Mouse (Mus musculus) ovary, adult 18-20 months (tissue): ENCODE data around the gene Psmb10.
A peak's percentile ranks its signal among the peaks of the same experiment; 100 is the strongest.

Source experiments
- DNase-seq: peaks from one replicate; pipeline ENCODE4 v3.0.0; 2022; ENCODE audit warnings: low spot score, mixed read lengths

The Psmb10 gene

DNA sequence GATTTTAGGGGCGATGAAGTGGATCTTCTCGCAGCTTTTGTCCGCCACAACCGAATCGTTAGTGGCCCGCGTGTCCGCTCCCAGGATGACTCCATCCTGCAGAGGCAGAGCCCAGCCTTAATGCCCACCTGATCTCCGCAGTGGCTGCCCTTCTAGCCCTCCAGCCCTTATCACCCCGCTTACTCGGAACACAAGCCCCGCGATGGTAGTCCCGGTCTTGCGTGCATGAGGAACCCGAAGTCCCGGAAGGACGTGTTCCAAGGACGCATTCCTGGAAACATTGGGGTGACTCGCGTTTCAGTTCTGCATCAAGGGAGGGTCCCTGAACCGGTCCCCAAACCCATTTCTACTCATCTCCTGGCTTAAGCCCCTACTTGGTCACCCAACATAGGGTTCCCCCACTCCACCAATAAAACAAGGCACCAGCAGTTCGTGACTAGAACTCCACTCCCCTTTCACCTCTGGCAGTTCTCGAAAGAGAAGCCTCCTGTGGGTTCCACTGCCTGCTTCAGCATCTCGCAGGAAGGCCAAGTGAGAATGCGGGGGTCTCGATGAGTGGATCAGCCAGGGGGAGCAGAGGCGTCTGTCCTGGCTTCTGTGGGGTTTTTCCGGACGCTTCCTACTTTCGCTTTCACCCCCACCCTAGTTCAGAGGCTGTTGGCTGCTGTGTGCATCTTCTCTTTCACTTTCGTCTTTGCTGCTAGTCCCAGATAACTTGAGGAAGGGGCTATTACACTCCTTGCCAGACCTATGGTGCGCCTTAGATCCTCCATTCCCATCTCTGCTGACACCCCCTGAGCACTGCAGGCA is 543 bp downstream of the Psmb10 start:
- peak; percentile 34 for DNase-seq

GRCm38 (mm10) chr8:105936866-105937475 is 1.3 kb downstream of the Psmb10 start:
- peak; percentile 88 for DNase-seq

DNA sequence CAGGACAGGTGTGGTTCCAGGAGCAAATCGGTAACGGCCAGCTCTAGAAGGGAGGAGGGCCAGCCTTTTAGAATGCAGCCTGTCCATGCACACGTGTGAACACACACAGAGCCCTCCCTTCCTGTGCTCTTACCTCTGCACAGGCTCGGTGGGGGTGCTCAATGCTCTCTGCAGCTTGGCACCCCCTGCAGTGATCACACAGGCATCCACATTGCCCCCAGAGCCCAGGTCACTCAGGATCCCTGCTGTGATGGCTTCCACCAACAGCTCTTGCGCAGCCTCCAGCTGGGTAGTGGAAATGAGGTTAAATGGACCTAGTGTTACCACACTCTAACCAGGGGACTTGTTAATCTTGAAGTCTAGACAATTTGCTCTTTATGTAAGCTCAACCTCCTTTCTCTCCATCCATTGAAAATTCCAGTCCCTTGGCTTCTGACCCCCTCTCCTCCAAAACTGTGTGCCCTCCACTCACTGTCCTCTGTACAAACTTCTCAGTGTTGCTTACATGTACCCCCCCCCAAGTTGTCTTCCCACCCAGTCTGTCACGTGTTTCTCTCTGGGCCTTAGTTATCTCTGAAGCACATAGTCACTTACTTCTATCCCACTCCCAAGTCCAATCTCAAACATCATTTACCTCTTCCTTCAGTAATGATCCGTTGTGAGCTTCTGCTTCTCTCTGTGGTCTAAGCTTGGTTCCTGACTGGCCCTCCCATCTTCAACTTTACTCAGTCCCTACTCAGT is 2.2 kb downstream of the Psmb10 start:
- no peak for DNase-seq

- no peak for DNase-seq
Measured at GRCm38 (mm10) chr8:105935105-105935504, 3.1 kb downstream of the Psmb10 start.

DNA sequence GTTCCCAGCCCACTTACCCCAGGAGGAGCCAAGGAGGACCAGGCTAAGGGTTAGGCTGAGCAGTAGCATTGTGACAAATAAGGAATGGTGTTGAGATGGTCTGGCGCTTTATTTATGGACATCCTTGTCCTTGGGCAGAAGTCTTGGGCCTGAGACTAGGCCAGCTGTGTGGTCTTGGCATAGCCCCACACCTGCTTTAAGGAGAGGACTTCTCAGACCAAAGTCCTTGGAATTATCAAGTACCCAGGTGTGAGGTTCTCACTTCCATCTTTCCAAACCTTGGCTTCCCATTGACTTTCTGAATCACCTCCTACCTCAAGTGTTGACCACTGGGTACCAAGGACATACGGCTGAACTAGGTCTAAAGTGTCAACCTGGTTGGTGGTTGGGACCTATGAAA is 4.5 kb downstream of the Psmb10 start, which contains the start of gene Ctrl:
Ctrl (minus strand) TSS at position 101 of the 400 bp plus-strand sequence.
- DNase-seq, result no peak

- no peak for DNase-seq
Measured at GRCm38 (mm10) chr8:105932525-105932924, 5.7 kb downstream of the Psmb10 start.

GRCm38 (mm10) chr8:105931271-105931670 is 7.0 kb downstream of the Psmb10 start:
- no peak for DNase-seq

DNA sequence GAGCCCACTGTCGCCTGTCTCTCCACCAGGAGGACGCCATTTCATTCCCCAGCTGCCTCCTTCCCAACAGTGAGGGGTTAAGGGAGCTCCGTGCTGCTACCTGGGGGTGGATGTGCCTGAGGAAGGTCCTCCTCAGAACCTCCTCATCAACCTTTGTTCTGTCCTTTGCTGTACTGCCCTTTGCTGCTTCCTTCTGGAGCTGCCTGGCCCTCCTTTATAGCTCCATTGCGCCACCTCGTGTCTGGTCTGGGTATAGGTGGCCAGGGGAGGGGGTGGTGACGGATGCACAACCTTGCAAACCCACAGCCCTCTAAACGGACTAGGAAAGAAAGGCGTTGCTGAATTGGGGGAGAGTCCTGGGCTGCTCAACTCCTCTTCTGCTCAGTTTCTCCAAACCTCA is 7.6 kb downstream of the Psmb10 start:
- peak; percentile 59 for DNase-seq

DNA sequence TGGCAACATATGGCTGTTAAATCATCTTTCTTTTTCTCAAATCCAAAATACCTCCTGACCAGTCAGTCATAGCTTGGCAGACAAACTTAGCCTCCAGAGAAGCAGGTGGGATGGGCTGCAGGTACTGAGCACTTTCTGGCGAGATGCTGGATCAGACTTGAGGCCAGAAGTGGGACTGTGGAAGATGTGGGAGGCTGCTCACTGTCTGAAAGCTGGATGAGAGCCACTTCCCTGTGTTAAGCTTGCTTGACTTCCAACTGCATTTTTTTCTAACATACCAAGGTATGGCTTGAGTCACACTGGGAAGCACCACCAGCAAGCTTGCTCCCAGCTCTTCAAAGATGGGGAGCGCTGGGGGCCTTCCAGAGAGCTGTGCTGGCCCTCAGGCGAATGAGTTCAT is 13.1 kb downstream of the Psmb10 start:
- no peak for DNase-seq

DNA sequence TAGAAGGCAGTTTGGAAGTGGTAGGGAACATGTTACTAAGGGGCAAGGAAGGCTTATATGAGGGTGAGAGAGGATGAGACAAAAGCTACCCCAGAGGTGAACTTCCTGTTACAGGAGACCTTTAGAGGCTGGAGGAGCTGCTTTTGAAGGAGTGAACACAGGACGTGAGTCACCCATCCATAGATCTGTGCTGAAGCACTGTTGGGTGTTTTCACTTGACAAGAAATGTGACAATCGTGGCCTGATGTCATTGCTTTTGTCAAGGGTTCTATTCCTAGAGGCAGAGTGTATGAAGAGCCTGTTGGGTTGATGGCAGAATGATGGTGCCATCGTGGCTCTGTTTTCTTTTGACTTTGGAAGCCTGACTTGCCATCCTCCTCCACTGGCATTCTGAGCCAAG is 18.9 kb downstream of the Psmb10 start:
- no peak for DNase-seq

DNA sequence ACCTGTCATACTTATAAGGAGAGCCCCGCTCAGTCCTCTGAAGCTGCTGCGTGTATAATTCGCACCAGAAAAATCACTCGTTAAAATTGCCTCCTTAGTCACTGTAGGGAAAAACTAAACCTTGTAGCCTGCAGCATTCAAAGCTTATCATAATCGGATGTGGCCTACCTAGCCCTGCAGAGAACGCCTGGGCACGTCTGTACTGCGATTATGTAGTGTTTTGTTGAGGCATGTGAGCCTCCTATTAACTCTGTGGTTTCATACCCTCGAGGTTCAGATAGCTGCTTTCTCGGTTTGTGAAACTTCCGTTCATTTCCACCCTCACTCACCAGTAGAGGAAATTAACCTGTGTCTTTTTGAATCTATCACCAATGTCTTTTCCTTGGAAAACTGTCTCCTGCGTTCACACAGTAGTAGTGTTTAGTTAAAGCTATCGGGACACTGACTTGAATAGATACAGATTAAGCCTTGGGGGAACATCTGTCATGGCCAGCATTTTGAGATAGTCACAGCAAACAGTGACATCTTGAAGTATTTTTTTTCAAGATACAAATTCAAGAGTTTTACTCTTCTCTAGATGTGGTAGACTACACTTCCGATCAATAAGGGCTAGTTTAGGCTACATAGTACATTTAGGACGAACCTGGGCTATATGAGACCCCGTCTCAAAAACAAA is 37.2 kb downstream of the Psmb10 start:
- DNase-seq, result no peak

GRCm38 (mm10) chr8:105900180-105900940 is 37.9 kb downstream of the Psmb10 start, which contains the start of gene Pskh1:
Gene Pskh1, plus strand, starts transcription at chr8:105900441.
- peak; percentile 85 for DNase-seq

GRCm38 (mm10) chr8:105897801-105898480 is 40.3 kb downstream of the Psmb10 start:
- DNase-seq, result no peak

DNA sequence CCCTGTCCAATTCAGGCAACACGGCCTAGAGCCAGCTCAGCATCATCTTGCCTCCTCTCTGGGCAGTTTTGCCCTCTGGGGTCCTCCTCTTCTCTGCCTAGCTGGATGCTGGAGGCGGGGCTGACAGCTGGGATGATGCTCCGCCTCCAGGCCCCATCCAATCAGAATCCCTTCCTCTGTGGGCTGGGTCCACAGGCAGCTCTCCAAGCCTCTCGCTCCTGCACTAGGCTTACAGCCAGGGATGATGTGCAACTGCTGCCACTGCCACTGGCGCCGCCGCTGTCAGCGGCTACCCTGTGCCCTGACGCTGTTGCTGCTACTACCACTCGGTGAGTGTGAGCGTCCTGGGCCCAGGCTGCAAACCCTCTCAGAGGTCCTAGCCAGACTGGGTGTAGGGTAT is 44.9 kb downstream of the Psmb10 start, which contains the start of gene Nrn1l:
Nrn1l (plus strand) TSS at position 229 of the 400 bp plus-strand sequence.
- DNase-seq, result peak; percentile 39

- DNase-seq, result no peak
Measured at GRCm38 (mm10) chr8:105892432-105892831, 45.8 kb downstream of the Psmb10 start.

GRCm38 (mm10) chr8:105890870-105891269 is 47.4 kb downstream of the Psmb10 start:
- no peak for DNase-seq

- no peak for DNase-seq
Measured at GRCm38 (mm10) chr8:105889756-105890465, 48.3 kb downstream of the Psmb10 start.
